Mouse (Mus musculus): ENCODE results near the gene Srsf10. TPM values are rescaled to one million over a fixed set of nuclear protein-coding genes. Genes with fewer than 3 reads are reported as not detected.

Gene Srsf10
- polyA plus RNA-seq, 1 experiment from 2014 or later: 228 TPM

- Histone ChIP-seq H3K4me1 (ENCODE audit: control insufficient read depth, insufficient read depth, low read length) (peaks cover 6% of the 10 kb centered on the region), H3K4me2 (ENCODE audit: low read depth, low read length) (no peak overlapping the region), H3K27ac (ENCODE audit: low read depth, low read length) (no peak overlapping the region), H3K27me3 (ENCODE audit: control insufficient read depth, insufficient read depth, low read length) (no peaks in the 10 kb centered on the region), H3K9ac (replicated peaks; ENCODE audit: low read depth, low read length) (no peak overlapping the region), H3K4me3 (ENCODE audit: low read depth, low read length) (no peak overlapping the region), H3K9me3 (ENCODE audit: control insufficient read depth, low read length) (no peaks in the 10 kb centered on the region), H3K36me3 (ENCODE audit: control insufficient read depth, insufficient read depth, low read length) (no peaks in the 10 kb centered on the region)
- WGBS: 92% methylated on average over 13 of the region's 13 CpGs
- ATAC-seq (ENCODE audit: low read depth): no peak
Measured at GRCm38 (mm10) chr4:135918635-135919279, 63.2 kb downstream of the Srsf10 start.

GRCm38 (mm10) chr4:135919280-135919639 lies 63.7 kb downstream of the Srsf10 start:
- H3K9me3 ChIP-seq (ENCODE audit: control insufficient read depth, low read length): no peaks in the 10 kb centered on the region
- no peak overlapping the region for H3K9ac ChIP-seq (replicated peaks; ENCODE audit: low read depth, low read length)
- WGBS: 95% methylated on average over 3 of the region's 3 CpGs

More at GRCm38 (mm10) chr4:135919280-135919639, 63.7 kb downstream of the Srsf10 start:
- Histone ChIP-seq H3K36me3 (ENCODE audit: control insufficient read depth, insufficient read depth, low read length) (no peaks in the 10 kb centered on the region), H3K27me3 (ENCODE audit: control insufficient read depth, insufficient read depth, low read length) (no peaks in the 10 kb centered on the region), H3K4me3 (ENCODE audit: low read depth, low read length) (no peak overlapping the region), H3K27ac (ENCODE audit: low read depth, low read length) (no peak overlapping the region), H3K4me2 (ENCODE audit: low read depth, low read length) (no peak overlapping the region), H3K4me1 (ENCODE audit: control insufficient read depth, insufficient read depth, low read length) (peaks cover 6% of the 10 kb centered on the region)
- no peak for ATAC-seq (ENCODE audit: low read depth)

Other genes starting within 250 kb of the Srsf10 start
- 0.32 and 0.46 TPM in 2 replicates for gene Ifnlr1, start 169.5 kb upstream of the Srsf10 start, polyA plus RNA-seq (2014; fragmentation: Nextera tagmentation; extraction: Ambion mirVana)
- not detected in 2 replicates for gene Il22ra1, start 127.6 kb upstream of the Srsf10 start, polyA plus RNA-seq (2014; fragmentation: Nextera tagmentation; extraction: Ambion mirVana)
- gene Myom3, start 96.0 kb upstream of the Srsf10 start, polyA plus RNA-seq (2014; fragmentation: Nextera tagmentation; extraction: Ambion mirVana): 0.08 and 0.33 TPM in 2 replicates
- gene Pnrc2, start 18.1 kb downstream of the Srsf10 start, polyA plus RNA-seq (2014; fragmentation: Nextera tagmentation; extraction: Ambion mirVana): 85.7 and 100 TPM in 2 replicates
- 0.13 and 0.15 TPM in 2 replicates for gene Cnr2, start 39.6 kb downstream of the Srsf10 start, polyA plus RNA-seq (2014; fragmentation: Nextera tagmentation; extraction: Ambion mirVana)
- gene Fuca1, start 65.0 kb downstream of the Srsf10 start, polyA plus RNA-seq (2014; fragmentation: Nextera tagmentation; extraction: Ambion mirVana): 68.6 and 70.6 TPM in 2 replicates
- gene Hmgcl, start 90.7 kb downstream of the Srsf10 start, polyA plus RNA-seq (2014; fragmentation: Nextera tagmentation; extraction: Ambion mirVana): 58.4 and 66.1 TPM in 2 replicates
- gene Gale, start 108.0 kb downstream of the Srsf10 start, polyA plus RNA-seq (2014; fragmentation: Nextera tagmentation; extraction: Ambion mirVana): 35.8 and 44.1 TPM in 2 replicates
- gene Lypla2, start 116.9 kb downstream of the Srsf10 start, polyA plus RNA-seq (2014; fragmentation: Nextera tagmentation; extraction: Ambion mirVana): 197 and 210 TPM in 2 replicates
- 73.3 and 73.6 TPM in 2 replicates for gene Pithd1, start 131.5 kb downstream of the Srsf10 start, polyA plus RNA-seq (2014; fragmentation: Nextera tagmentation; extraction: Ambion mirVana)
- gene Eloa, start 166.0 kb downstream of the Srsf10 start, polyA plus RNA-seq (2014; fragmentation: Nextera tagmentation; extraction: Ambion mirVana): 29.7 and 32.2 TPM in 2 replicates
- gene Rpl11, start 197.7 kb downstream of the Srsf10 start, polyA plus RNA-seq (2014; fragmentation: Nextera tagmentation; extraction: Ambion mirVana): 251 and 261 TPM in 2 replicates